Mouse (Mus musculus) ES-E14 (cell line): Measurements from ENCODE around the gene Lrriq4. TPM values are rescaled to one million over a fixed set of nuclear protein-coding genes. Genes with fewer than 3 reads are reported as not detected.
"Not testable (repeated sequence)": the region's sequence is repeated elsewhere in the genome, so short reads cannot be mapped to it uniquely, and the experiment has no call there.

Experiments
- DNase-seq: peaks from one replicate; pipeline ENCODE4 v3.0.0-alpha.2; 2013; ENCODE audit warnings: low read depth, low spot score
- H3K27ac ChIP-seq: 2 replicates; pipeline ENCODE4 v1.5.1; 2012; ENCODE audit warnings: low read depth, mild to moderate bottlenecking, low read length, moderate library complexity, mixed read lengths; ENCODE audit not compliant: poor library complexity, insufficient read depth, severe bottlenecking
- H3K36me3 ChIP-seq: 2 replicates; pipeline ENCODE4 v1.6.1; 2012; ENCODE audit warnings: mild to moderate bottlenecking, low read length, moderate library complexity, mixed read lengths; ENCODE audit not compliant: control insufficient read depth, poor library complexity, insufficient read depth, severe bottlenecking
- H3K4me1 ChIP-seq, 2 experiments: fragments of 150-350 bp in 1 of 2; sonication (generic) in 1 of 2; 2 replicates each; pipeline ENCODE4 v1.6.1; 2012; ENCODE audit warnings: low read length in 2 of 2, mild to moderate bottlenecking in 1 of 2, mixed read lengths in 1 of 2; ENCODE audit not compliant: control insufficient read depth in 2 of 2, insufficient read depth in 2 of 2, poor library complexity in 1 of 2
- H3K4me3 ChIP-seq, 2 experiments: fragments of 150-350 bp in 1 of 2; sonication (generic) in 1 of 2; 2 replicates each; pipeline ENCODE4 v1.5.1; 2012; ENCODE audit warnings: low read length in 2 of 2, low read depth in 1 of 2, mild to moderate bottlenecking in 1 of 2, mixed read lengths in 1 of 2; ENCODE audit not compliant: insufficient read depth in 1 of 2, poor library complexity in 1 of 2, severe bottlenecking in 1 of 2
- H3K9ac ChIP-seq: 2 replicates; pipeline ENCODE4 v1.6.1; 2012; ENCODE audit warnings: low read depth, mild to moderate bottlenecking, low read length, mixed read lengths; ENCODE audit not compliant: poor library complexity, insufficient read depth, severe bottlenecking
- H3K9me3 ChIP-seq: fragments of 150-350 bp; sonication (generic); 2 replicates; pipeline ENCODE4 v1.6.1; 2012; ENCODE audit warnings: low read depth, mild to moderate bottlenecking, low read length; ENCODE audit not compliant: control insufficient read depth, insufficient read depth
- CHD2 ChIP-seq: IDR thresholded peaks from 2 replicates; pipeline ENCODE4 v1.6.1; 2014; ENCODE audit warnings: mild to moderate bottlenecking, low read depth, low read length, inconsistent platforms
- HCFC1 ChIP-seq: IDR thresholded peaks from 2 replicates; pipeline ENCODE4 v1.6.1; 2012; ENCODE audit warnings: low read length, inconsistent platforms, borderline replicate concordance; ENCODE audit not compliant: insufficient read depth
- MAFK ChIP-seq: IDR thresholded peaks from 2 replicates; pipeline ENCODE4 v1.6.1; 2014; ENCODE audit warnings: mild to moderate bottlenecking, low read depth, low read length, inconsistent platforms; ENCODE audit not compliant: insufficient read depth
- ZC3H11A ChIP-seq: IDR thresholded peaks from 2 replicates; pipeline ENCODE4 v1.6.1; 2012; ENCODE audit warnings: low read depth, mild to moderate bottlenecking, inconsistent platforms, low read length, borderline replicate concordance
- ZNF384 ChIP-seq: IDR thresholded peaks from 2 replicates; pipeline ENCODE4 v1.6.1; 2012; ENCODE audit warnings: low read depth, low read length, inconsistent platforms
- in situ Hi-C, 2 experiments: fragments of 600-800 bp; cut with MboI; formaldehyde crosslinking; loops; one replicate each; pipeline ENCODE4 v1.15.1; 2025; ENCODE audit warnings: low sequenced_read_pairs in 2 of 2, inconsistent platforms in 1 of 2; ENCODE audit not compliant: unreplicated experiment in 2 of 2
- total RNA-seq: library from RNA; depleted of rRNA; stranded (reverse); fragments of 300-350 nt; gene quantifications from 2 replicates; pipeline ENCODE4 v1.2.3, GENCODE M21; 2012

The Lrriq4 gene
- total RNA-seq, 1 experiment = 1.9 TPM

DNA sequence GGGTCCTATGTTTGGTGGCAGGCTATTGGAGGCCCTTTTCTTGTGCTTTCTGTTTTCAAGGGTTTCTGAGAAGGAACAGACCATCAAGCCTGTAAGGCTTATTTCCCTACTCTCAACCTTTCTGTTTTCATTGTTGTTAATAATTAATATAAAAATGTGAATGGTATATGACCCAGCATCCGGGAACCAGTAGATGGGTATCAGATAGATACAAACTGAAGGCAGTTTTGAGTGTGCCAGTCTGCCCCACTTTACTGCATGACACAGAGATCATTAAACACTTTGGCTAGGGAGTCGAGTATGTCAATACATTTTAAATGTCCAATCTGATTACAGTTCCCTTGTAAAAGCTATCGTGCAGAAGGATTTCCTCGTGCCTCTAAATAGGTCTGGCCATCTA is 53.6 kb downstream of the Lrriq4 start:
- Histone ChIP-seq H3K9me3 (no peaks in the 10 kb centered on the region), H3K4me1 (peaks cover 6 to 8% of the 10 kb centered on the region in 2 experiments; a peak in 1 of 4 replicates), H3K36me3 (peaks cover 2% of the 10 kb centered on the region; the same call in 1 of the 2 replicates), H3K4me3 (no peak overlapping the region), H3K27ac (no peak overlapping the region), H3K9ac (no peak overlapping the region)
- TF ChIP-seq MAFK (no peak), ZC3H11A (no peak), CHD2 (no peak), HCFC1 (no peak)
- DNase-seq = no peak
- in situ Hi-C loops = no loop called here

DNA sequence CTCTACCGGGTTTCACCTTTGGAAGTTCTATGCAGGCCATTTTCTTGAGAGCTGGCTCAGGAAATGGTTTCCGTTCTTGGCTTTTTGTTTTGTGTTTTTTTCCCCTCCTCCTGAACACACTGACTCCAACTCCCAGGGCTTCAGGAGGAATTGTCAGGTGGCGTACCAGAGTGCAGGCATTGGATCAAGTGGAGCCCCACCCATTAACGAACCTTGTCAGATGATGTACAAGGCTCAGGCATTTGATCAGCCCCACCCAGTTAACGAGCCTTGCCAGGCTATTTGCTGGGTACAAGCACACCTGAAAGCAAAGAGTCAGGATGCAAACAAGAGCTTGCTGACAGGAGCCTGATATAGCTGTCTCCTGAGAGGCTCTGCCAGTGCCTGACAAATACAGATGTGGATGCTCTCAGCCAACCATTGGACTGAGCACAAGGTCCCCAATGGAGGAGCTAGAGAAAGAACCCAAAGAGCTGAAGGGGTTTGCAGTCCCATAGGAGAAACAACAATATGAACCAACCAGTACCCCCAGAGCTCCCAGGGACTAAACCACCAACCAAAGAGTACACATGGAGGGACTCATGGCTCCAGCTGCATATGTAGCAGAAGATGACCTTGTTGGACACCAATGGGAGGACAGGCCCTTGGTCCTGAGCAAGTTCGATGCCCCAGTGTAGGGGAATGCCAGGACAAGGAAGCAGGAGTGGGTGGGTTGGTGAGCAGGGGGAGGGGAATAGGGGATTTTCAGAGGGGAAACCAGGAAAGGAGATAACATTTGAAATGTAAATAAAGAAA is 55.6 kb downstream of the Lrriq4 start, which contains the start of gene Lrrc31:
Lrrc31 (minus strand) TSS at position 133 of the 795 bp plus-strand sequence.
- peak; percentile 73 for DNase-seq
- in situ Hi-C loops, H3K9me3 ChIP-seq, H3K36me3 ChIP-seq, H3K4me1 ChIP-seq: not testable (repeated sequence)
- Histone ChIP-seq H3K9ac (peak within 1 kb of the TSS; percentile 60), H3K27ac (peak within 1 kb of the TSS; percentile 36; the same call in 1 of the 2 replicates), H3K4me3 (peak within 1 kb of the TSS; percentile 56 to 69)

DNA sequence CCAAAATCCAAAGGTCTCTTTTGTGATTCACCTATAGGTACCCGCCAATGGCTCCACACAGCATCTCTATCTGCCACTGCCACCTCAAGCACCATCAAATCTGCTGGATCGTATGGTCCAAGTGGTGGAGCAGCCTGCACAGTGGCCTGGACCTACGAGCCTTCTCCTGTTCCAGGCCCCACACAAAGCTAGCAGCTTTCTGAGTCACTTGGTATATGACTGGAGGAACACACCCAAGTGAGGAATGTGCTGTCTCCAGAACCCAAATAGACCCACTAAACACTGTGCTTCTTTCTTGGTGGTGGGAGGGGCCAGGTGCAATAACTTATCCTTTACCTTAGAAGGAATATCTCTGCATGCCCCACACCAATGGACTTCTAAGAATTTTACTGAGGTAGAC is 61.7 kb downstream of the Lrriq4 start:
- in situ Hi-C loops = no loop called here
- H3K27ac ChIP-seq = no peak overlapping the region
- H3K4me3 ChIP-seq = no peak overlapping the region
- peaks cover 2 to 3% of the 10 kb centered on the region in 2 experiments; a peak in 1 of 4 replicates for H3K4me1 ChIP-seq
- no peaks in the 10 kb centered on the region for H3K36me3 ChIP-seq
- no peak overlapping the region for H3K9ac ChIP-seq
- TF ChIP-seq CHD2 (no peak), MAFK (no peak), ZNF384 (no peak), HCFC1 (no peak), ZC3H11A (no peak)
- DNase-seq = no peak
- H3K9me3 ChIP-seq = no peaks in the 10 kb centered on the region

DNA sequence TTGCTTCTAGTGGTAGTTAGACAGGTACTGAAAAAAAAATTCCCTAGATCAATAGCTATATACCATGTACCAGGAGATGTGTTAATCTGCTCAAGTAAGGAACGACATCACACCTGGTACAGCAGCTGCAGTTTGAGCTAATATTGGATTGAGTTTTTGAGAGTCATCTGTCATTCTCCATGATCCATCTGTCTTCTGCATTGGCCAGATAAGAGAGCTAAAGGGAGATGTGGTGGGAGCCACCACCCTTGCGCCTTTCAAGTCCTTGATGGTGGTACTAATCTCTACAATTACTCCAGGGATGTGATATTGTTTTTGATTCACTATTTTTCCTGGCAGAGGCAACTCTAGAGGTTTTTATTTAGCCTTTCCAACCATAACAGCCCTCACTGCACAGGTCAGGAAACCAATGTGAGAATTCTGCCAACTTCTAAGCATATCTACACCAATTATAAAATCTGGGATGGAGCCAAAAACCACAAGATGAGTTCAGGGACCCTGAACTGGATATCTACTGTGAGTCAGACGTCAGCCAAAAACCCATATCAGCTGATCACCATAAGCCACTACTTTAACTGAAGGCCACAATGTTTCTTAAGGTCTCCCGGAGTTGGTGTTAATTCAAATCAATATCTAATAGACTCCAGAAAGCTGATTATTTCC is 62.4 kb downstream of the Lrriq4 start:
- Histone ChIP-seq H3K9me3 (no peaks in the 10 kb centered on the region), H3K4me1 (peaks cover 2 to 3% of the 10 kb centered on the region in 2 experiments; a peak in 1 of 4 replicates), H3K4me3 (no peak overlapping the region), H3K27ac (no peak overlapping the region), H3K9ac (no peak overlapping the region), H3K36me3 (no peaks in the 10 kb centered on the region)
- DNase-seq = no peak
- TF ChIP-seq CHD2 = no peak
- no peak for TF ChIP-seq MAFK
- TF ChIP-seq ZNF384 = no peak
- in situ Hi-C loops = no loop called here

DNA sequence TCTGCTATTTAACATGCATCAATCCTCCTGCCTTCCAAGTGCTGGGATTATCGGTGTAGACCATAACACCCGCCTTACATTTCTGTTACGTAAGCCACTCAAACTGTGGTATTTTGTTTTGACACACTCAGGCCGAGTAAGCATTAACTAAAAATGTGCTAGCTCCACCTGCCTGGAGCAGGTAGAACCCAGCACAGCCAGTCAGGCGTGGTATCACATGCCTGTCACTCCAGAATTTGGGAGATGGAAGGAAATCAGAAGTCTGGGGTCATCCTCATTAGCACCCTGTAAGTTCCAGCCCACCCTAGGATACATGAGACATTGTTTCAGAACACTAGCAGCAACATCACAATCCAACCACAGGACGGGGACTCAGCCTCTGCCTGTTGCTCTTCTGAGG is 65.9 kb downstream of the Lrriq4 start:
- H3K9me3 ChIP-seq = no peaks in the 10 kb centered on the region
- TF ChIP-seq MAFK (no peak), HCFC1 (no peak), ZC3H11A (no peak), ZNF384 (no peak), CHD2 (no peak)
- no peak for DNase-seq
- H3K9ac ChIP-seq = no peak overlapping the region
- no peaks in the 10 kb centered on the region; a peak in 1 of 4 replicates for H3K4me1 ChIP-seq
- in situ Hi-C loops = no loop called here
- H3K36me3 ChIP-seq = no peaks in the 10 kb centered on the region
- H3K27ac ChIP-seq = no peak overlapping the region
- no peak overlapping the region for H3K4me3 ChIP-seq
